Mouse (Mus musculus): ENCODE measurements around the gene Meis2.

Gene Meis2

DNA sequence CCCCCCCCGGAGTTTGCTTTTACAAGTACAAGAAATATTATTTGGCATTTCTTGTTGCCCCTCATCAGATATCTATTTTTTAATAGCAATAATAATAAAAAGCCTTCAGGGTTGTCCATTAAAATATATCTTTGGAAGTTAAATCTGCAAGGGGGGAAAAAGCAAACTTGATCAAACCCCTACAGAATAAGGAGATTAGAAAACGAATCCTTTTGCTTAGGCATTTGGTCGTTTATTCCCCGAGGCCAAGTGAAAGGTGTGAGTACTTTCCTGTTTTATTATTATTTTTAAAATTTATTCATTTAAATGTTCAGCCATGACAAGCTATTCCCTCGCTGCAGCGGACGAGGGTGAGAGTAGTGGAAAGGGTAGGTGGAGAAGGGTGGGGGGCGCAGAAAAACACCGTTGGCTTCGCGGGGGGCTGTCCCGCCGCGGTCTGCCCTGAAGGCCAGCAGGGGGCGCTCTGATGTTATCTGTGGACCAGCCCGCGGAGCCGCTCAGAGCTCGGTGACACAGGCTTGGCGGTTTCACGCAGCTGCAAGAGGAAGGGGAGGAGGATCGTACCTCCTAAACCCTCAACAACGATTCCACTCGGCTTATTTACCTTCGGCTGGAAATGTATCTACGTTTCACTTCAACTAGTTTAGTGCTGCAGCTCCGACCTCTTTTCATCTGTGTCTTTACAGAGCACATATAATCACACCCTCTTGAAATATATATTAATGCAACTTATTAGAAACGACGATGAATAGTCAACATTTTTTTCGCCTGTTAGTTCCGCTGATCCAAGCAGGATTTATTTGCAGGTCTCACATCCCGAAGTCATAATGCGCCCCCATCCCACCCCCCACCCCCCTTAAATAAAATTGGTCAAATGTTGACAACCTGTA lies 209.9 kb downstream of the Meis2 start:
- peak; percentile 43 for DNase-seq (ENCODE audit: low spot score)

DNA sequence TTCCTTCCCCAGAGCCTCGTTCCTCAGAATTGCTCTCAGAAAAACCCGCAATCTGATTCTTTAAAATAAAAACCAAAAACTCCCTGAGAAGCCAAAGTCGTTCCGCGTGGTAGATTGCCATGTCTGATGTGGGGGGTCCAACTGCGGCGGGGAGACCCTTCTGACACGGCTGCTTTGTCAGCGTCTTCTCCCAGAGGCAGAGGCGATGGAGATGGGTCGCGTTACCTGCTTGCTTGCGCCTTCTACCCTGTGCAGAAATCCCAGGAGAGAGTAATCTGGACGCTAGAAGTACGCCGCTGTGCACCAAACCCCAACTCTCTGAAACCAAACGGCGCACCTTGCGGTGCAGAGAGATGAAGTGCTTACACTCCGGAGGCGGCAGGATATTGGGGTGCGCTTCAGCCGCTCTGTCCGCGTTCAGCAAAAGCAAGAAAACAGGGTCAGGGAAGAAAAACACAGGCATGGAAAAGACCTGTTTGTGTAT lies 210.8 kb downstream of the Meis2 start:
- no peak for DNase-seq (ENCODE audit: low spot score)

DNA sequence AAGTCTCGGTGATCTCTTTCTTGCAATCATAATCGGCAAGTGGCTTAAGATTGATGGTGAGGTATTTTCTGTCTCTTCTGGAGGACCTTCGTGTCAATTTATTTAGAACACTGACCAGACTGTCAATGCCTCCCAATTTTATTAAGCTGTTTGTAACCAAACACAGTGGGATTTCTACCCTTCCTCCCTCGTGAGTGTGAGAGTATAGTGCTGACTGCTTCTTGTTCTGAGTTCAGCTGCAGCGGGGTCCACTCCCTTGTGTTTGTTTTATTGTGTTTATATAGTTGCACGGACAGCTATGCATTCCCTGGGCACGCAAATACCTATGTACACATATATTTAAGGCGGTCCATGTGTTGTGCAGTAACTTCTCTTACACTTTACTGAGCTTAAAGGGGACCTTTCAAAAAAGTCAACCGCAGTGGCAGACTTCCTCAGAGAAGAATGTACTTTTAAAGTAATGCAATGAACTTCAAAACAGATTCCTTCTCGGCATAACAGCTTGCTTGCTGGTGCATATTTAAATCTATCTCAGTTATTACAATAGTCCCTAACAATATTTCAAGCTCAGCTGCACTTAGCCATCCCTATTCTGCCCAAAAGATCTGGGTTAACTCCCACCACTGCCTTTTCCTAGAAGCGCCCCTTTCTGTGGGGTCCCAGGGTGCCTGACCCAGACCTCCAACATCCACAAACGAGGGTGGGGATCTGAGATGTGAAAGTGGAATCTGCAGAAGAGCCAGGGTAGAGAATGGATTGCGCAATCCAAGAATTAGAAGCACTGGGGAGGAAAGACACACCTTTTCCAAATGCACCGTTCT lies 211.4 kb downstream of the Meis2 start:
- DNase-seq (ENCODE audit: low spot score), result no peak

DNA sequence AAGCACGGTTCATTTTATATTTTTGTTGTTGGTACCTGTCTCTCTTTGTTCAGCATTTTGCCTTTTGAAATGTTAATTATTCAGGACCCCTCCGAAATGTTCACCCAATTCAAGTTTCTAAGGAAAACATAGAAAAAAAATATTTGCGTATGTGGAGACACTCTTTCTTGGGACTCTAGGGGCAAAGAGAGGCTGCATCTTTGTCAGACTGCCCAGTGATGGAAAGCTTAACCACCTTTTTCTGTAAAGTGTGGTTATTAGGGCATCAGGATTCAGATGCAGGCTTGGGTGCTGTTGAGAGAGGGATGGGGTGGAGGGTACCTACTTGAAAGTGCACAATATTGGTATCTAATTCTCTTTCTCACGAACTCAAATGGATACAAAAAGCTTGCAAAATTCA lies 212.4 kb downstream of the Meis2 start:
- DNase-seq (ENCODE audit: low spot score), result no peak

DNA sequence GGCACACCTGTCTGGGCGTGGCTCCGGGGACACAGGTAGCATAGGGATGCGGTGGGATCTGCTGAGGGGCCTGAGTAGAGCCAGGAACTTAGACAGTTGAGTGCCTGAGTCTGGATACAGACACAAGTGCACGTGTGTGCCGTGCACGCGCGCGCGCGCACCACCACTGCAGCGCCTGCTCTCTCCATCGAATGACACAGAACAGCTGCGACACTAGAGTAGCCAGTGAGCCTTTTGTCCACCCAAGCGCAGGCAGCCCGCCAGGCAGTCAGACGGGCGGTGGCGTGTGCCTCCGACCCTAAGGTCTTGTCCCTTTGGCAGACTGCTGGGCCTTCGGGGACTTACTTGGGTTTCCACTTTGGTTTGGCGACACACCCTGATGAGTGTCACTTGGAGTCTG lies 213.0 kb downstream of the Meis2 start:
- DNase-seq (ENCODE audit: low spot score), result no peak

DNA sequence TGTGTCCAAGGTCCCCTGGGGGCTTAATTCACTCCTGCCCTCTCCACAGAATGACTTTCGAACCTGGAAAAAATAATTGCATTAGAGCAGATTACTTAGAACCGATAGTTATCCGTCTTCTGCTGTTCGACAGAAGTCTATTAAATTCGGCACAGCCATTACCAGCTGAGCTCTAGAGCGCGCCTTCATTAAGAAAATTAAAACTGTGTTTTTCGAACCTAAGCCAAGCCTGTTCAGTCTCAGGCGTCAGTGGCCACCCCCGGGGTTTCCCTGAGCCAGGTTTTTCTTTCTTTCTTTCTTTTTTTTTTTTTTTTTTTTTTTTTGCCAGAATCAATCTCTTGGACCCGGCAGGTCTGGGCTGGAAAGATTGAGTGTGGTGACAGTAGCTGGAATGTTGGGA lies 213.5 kb downstream of the Meis2 start:
- DNase-seq (ENCODE audit: low spot score), result no peak

DNA sequence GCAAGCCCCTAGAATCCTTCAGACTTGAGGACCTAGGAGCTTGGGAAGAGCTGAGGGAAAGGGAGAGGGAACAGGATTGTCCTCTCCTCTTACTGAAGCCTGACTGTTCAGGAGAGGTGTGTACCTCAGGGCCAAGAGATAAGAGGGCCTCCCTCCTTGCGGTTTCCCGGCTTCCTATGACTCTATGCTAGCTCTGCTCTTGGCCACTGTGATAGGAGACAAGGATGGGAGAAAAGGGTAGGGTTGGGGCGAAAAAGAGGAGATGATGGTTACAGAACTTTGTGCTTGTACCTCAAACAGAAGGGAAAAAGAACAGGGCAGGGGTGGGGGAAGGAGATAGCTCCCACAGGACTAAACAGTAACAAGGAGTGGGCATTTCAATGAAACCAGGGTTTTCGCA lies 214.7 kb downstream of the Meis2 start:
- DNase-seq (ENCODE audit: low spot score), result no peak

DNA sequence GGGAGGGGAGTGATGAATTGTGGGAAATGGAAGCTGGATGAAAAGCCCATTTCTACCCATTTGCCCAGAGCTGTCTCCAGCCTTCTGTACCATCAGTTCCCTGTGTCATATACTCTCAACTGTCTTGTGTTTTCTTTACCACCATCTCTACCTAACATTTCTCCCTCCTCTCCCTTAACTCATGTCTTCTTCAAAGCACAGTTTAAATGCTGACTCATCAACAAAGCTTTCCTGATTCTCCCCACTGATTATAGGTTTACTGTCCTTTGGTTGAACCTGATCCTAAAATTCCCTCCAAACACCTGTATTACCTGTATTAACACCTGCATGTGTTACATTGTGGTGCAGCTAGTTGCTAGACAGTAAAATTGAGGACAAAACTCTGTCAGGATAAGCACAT lies 222.8 kb downstream of the Meis2 start:
- no peak for DNase-seq (ENCODE audit: low spot score)

DNA sequence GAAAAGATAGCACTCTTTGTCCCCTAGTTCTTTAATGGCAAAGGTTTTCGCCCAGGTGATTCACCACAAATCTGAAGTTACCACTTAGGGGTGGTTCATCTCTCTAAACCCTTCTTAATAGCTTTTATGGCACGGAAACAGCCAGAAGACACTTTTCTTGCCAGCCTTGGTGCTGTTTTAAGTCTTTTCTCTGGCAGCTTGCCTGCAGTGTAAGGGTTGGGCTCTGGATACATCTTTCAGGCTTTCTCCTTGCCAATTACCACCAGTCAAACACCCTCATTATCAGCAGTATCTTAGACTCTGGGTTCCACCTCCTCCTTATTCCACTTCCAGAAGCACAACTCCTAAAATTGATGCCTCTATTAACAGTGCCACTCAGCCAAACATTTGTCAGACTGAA lies 229.6 kb downstream of the Meis2 start:
- no peak for DNase-seq (ENCODE audit: low spot score)

DNA sequence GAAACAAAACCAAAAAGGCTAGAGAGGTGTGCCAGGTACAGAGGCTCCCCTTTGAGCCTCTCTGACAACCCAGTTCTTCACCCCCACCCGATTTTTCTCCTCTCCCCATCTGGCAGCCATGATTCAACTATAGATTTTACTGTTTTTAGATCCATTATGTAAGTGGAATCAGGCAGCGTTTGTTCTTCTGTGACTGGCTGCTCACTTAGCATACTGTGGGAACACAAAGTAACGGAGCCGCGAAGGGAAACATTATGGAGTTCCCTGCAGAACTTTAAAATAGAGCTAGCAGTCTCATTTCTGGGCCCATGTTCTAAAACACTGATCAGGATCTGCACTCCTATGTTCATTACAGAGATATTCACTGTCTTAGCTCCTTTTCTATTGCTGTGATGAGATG lies 243.3 kb downstream of the Meis2 start:
- peak; percentile 16 for DNase-seq (ENCODE audit: low spot score)

DNA sequence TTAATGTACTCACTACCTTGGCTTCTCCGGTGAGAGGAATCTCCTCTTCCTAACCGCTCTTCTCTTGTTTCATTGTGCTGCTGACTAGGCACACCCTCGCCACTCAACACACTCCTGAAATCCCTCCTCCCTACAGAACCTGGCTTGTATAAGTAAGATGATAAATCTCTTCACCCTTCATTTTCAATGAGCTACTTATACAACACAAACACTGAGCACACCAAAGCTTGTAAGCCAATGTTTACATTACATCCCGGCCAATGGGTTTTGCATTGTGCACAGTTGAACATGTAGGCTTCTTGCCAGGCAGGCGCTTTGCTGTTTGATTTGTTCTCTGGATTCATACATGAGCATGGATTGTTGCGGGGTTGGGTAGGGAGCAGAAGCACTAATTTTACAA lies 247.7 kb downstream of the Meis2 start:
- DNase-seq (ENCODE audit: low spot score), result no peak

DNA sequence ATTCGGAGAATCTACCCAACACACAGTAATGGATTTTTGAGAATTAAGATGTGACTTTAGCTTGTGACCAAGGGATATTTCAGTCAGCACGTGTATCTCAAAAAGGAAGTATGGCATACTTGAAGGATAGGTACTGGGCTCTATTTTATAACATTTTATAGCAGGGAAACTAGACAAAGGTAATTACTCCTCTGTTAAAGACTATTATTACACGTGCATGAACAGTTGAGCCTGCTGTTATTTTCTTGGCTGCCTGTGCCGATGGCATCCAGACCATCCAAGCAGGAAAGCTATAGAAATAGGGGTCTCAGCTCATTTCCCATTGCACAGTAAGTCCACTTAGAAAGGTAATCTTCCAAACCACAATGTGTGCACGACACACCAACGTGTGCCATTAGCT lies 251.9 kb downstream of the Meis2 start:
- no peak for DNase-seq (ENCODE audit: low spot score)

DNA sequence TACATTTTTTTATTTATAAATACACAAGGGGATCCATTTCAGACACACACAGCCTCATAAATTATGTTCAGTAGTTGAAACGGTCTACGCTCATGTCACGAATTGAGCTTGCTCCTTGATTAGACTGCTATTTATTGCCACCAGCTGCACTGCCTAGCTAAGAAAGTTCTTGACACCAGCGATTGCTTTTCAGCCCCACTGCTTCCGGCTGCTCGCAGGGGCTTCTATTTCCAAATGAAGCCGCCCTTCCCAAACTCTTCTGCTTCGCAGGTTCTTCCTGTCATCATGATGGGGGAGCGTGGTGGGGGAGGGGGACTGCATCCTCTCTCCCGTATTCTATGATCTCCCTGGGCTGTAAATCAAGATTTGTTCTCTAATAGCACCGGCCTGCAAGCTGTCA lies 252.3 kb downstream of the Meis2 start:
- no peak for DNase-seq (ENCODE audit: low spot score)
